Mouse (Mus musculus): ENCODE data around the gene Vrk3.

Vrk3 gene

DNA sequence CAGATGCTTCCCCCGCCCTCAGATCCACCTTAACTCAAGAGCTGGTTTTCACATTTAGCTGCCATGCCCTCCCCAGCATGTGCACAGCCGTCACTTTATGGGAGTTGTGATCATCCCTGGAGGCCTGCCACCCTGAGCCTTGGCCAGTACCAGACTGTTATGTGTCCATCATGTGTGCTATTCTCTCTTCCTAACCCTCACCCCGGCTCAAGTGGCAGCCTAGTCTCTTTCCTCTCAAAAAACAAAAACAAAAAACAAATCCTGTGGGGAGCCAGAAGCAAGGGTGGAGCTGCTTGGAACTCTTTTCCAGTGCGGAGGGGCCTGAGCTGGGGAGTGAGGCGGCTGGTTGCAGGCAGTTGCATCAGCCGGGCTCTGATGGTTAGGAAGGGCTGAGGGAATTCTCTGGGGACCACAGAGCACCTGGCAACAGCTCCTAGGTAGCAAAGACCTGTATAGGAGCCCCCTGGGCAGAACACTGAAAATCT lies 70.6 kb downstream of the Vrk3 start:
- no peak for DNase-seq (ENCODE audit: low spot score)

GRCm38 (mm10) chr7:44819391-44819790 lies 71.2 kb downstream of the Vrk3 start:
- DNase-seq (ENCODE audit: low spot score): no peak

DNA sequence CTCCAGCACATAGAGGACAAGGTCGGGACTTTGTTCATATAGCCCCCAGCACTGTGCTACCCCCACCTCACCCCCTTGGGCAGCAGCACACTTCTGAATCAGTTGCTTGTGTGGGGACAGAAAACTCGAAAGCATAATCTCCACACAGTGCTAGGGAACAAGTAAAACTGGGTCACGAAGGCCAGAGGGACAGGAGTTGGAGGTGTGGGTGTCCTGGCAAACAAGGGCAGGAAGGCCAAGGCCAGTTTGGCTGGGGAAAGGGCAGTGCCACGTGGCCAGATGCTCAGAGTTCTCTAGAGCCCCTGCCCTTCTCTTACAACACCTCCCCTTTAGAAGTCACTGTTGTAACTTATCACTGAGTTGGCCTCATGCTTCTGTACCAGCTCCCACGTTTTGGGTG lies 71.7 kb downstream of the Vrk3 start:
- DNase-seq (ENCODE audit: low spot score): no peak

DNA sequence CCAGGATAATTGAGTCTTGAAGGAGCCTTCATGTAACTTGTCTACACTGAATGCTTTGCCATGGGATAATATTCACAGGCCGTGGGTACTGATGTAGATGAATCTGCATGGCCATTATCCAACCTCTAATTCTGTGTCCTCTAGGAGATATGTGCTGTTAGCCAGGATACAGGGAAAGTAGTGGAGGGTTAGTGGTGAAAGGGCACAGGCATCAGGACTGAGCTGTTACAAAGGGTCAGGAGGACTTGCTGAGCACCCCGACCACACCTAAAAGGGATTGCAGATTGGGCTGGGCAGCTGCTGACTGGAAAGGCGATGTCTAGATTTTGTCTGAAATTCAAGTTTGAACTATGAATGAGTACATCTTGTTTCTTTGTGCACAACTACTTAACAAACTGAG lies 72.3 kb downstream of the Vrk3 start:
- DNase-seq (ENCODE audit: low spot score): no peak

GRCm38 (mm10) chr7:44821666-44822448 lies 73.6 kb downstream of the Vrk3 start:
- no peak for DNase-seq (ENCODE audit: low spot score)

DNA sequence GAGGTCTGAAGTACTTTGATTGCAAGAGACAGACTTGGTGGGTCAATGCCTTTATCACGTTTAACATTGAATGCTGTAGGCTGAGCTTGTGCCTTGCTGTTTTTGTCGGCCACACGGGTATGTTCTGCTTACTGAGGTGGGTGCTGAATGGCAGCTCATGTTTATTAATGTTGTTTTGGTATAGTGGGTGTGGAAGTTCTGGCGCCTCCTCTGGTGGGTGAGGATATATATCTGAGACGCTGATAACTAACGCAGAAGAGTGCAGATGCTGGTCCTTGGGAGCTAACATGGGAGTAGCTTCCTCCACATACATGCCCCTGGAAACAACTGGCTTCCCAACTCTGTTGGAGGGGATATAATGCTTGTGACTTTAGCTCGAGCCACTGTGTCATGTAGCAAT lies 75.2 kb downstream of the Vrk3 start:
- DNase-seq (ENCODE audit: low spot score): no peak

- DNase-seq (ENCODE audit: low spot score): peak; percentile 74
Measured at GRCm38 (mm10) chr7:44824872-44825271, 76.7 kb downstream of the Vrk3 start.

DNA sequence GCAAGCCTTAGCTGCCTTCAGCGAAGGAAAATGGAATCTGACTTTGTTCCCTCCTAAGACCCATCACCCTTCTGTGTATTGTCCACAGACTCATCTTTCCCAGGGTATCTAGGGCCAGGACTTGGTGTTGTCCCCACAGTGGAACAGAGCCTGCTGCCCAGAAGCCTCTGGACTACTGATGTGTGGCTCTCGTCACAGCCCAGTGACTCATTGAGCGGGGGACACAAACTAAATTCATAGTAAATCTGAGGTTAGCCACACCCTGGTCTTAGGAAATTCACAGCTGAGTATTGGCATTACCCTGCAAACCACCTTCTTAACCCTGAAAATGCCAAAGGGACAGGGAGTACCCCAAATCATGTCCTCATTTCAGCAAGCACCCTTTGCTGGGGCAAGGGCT lies 78.6 kb downstream of the Vrk3 start:
- no peak for DNase-seq (ENCODE audit: low spot score)
